Mouse (Mus musculus): Measurements from ENCODE around the gene Tcf20. TPM values are rescaled to one million over a fixed set of nuclear protein-coding genes. Genes with fewer than 3 reads are reported as not detected.
"Not testable (repeated sequence)": the region's sequence is repeated elsewhere in the genome, so short reads cannot be mapped to it uniquely, and the experiment has no call there.

Tcf20 gene
- polyA plus RNA-seq, 1 experiment from 2014 or later = 13.7 TPM

DNA sequence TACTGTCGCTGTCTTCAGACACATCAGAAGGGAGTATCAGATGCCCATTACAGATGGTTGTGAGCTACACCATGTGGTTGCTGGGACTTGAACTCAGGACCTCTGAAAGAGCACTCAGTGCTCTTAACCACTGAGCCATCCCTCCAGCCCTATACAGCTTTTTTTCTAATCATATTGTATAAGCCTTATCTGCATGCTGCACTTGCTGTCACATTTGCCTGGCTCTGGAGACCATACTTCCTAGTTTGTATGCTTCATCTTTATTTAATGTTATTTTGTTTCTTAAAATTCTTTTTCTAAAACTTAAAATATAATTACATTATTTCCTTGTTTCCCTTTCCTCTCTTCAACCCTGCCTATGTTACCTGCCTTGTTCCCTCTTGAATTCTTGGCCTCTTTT lies 115.6 kb downstream of the Tcf20 start:
- H3K4me2 ChIP-seq (replicated peaks) = no peak overlapping the region
- H3K27me3 ChIP-seq = no peaks in the 10 kb centered on the region
- H3K4me1 ChIP-seq = no peaks in the 10 kb centered on the region
- no peak overlapping the region for H3K9ac ChIP-seq (replicated peaks)
- no peak overlapping the region for H3K4me3 ChIP-seq
- no peak overlapping the region for H3K27ac ChIP-seq (replicated peaks)
- H3K36me3 ChIP-seq = no peaks in the 10 kb centered on the region
- ATAC-seq (ENCODE audit: low FRiP score, low read depth) = no peak
- WGBS = 96% methylated on average over 1 of the region's 1 CpGs
- H3K9me3 ChIP-seq = no peaks in the 10 kb centered on the region

DNA sequence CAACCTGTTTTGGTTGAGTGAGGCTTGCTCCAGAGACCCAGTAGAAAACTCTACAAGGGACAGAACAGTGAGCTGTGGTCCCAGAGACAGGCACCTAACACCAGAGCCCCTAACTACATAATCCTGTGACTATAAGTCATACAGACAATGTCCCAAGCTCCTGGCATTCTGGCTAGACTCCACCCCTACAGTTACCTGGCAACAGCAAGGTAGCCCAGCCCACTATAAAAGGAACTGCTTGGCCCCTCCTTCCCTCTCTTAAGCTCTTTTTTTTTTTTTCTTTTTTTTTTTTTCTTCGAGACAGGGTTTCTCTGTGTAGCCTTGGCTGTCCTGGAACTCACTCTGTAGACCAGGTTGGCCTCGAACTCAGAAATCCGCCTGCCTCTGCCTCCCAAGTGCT lies 121.4 kb downstream of the Tcf20 start:
- H3K4me3 ChIP-seq; H3K27ac ChIP-seq (replicated peaks); H3K36me3 ChIP-seq; H3K9me3 ChIP-seq; H3K27me3 ChIP-seq; H3K4me1 ChIP-seq; H3K9ac ChIP-seq (replicated peaks); ATAC-seq (ENCODE audit: low FRiP score, low read depth); H3K4me2 ChIP-seq (replicated peaks): not testable (repeated sequence)
- 96% methylated on average over 3 of the region's 3 CpGs for WGBS

DNA sequence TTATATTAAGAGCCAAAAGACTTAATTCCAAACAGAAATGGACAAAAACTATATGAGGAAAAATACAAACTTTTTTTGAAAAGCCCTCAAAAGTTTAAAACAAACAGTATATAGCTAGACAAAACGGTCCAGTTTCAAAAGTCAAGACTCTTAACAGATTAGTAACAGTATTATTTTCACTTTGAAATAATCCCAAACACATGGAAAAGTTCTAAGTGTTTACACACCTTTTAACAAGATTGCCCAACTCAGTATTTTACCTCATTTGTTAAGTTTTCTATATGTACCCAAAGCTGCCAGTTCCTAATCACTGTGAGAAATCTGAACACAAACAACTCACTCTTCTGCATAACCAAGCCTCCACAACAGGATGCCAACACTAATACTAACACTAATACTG lies 124.0 kb downstream of the Tcf20 start:
- Histone ChIP-seq H3K4me1 (no peaks in the 10 kb centered on the region), H3K9ac (replicated peaks) (no peak overlapping the region), H3K27ac (replicated peaks) (no peak overlapping the region), H3K9me3 (peaks cover 7% of the 10 kb centered on the region), H3K4me2 (replicated peaks) (no peak overlapping the region), H3K4me3 (no peak overlapping the region), H3K27me3 (no peaks in the 10 kb centered on the region), H3K36me3 (no peaks in the 10 kb centered on the region)
- ATAC-seq (ENCODE audit: low FRiP score, low read depth) = no peak
- 85% methylated on average over 1 of the region's 1 CpGs for WGBS

DNA sequence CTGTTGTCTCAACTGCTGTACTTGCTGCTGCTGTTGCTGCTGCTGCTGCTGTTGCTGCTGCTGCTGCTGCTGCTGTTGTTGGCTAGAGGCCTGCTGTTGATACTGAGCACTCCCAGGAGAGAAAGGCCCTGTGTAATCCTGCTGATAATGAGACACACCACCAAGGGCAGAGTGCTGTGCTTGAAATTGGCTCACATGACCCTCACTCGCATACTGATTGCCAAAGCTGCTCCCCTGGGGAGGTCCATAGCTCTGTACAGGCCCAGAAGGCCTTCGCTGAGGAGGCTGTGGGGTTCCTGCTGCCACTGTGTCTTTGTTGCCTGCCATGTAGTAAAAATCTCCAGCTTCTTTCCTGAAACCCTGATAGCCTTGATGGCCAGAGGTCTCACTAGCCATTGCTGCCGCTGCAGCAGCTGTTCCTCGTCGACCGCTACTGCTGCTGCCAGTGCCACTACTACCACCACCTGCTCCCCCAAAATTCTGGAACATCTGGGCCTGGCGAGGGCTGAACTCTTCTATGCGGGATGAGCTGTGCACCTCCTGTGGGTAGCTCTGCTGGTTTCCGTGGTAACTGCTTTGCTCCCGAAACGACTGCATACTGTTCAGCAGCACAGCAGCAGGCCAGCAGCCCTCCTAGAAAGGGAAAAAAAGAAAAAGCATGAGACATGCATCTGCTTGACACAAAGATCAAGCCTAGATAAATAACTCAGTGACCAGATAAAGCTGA lies 130.9 kb downstream of the Tcf20 start:
- Histone ChIP-seq H3K27ac (replicated peaks) (peak overlapping the region; percentile 87), H3K27me3 (no peaks in the 10 kb centered on the region), H3K4me3 (no peak overlapping the region), H3K9ac (replicated peaks) (no peak overlapping the region; the same call in 1 of the 2 replicates), H3K4me1 (peaks cover 21% of the 10 kb centered on the region), H3K9me3 (no peaks in the 10 kb centered on the region), H3K4me2 (replicated peaks) (peak overlapping the region; percentile 12; the same call in 1 of the 2 replicates), H3K36me3 (peaks cover 52% of the 10 kb centered on the region)
- 22% methylated on average over 11 of the region's 11 CpGs for WGBS
- peak; percentile 82 for ATAC-seq (ENCODE audit: low FRiP score, low read depth)

DNA sequence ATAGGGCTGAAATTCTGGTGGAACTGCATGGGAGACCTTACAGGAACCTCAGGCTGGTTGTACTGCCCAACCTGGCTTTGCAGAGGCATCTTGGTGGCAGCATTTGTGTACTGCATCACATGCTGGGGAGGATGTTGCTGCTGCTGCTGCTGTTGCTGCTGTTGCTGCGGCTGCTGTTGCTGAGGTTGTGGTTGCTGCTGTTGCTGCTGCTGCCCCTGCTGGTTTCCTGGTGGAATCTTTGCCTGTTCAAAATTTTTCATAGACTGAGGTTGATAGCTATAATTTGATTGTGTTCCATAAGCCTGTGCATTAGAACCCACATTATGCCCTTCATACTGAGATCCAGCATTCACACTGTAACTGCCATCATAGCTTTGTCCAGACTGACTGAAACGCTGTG lies 131.6 kb downstream of the Tcf20 start:
- Histone ChIP-seq H3K9me3 (no peaks in the 10 kb centered on the region), H3K4me2 (replicated peaks) (no peak overlapping the region), H3K27ac (replicated peaks) (peak overlapping the region; percentile 87), H3K4me3 (no peak overlapping the region), H3K36me3 (peaks cover 59% of the 10 kb centered on the region), H3K27me3 (no peaks in the 10 kb centered on the region), H3K9ac (replicated peaks) (no peak overlapping the region), H3K4me1 (peaks cover 21% of the 10 kb centered on the region)
- 88% methylated on average over 2 of the region's 2 CpGs for WGBS
- ATAC-seq (ENCODE audit: low FRiP score, low read depth) = no peak

DNA sequence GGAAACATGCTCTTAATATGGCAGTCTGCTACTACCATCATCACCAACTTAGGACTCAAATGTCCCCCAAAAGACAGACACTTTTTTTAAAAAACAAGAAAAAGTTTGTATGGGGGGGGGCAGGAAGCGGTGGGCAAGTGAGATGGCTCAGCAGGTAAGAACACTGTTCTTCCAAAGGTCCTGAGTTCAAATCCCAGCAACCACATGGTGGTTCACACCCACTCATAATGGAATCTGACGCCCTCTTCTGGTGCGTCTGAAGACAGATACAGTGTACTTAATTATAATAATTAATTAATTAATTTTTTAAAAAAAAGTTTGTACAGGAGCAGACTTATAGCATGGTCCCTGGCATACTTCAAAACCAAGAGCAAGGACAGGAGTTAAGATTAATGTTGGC lies 148.5 kb downstream of the Tcf20 start:
- no peak for ATAC-seq (ENCODE audit: low FRiP score, low read depth)
- Histone ChIP-seq H3K27me3 (no peaks in the 10 kb centered on the region), H3K9ac (replicated peaks) (no peak overlapping the region), H3K4me2 (replicated peaks) (no peak overlapping the region), H3K4me3 (no peak overlapping the region), H3K4me1 (no peaks in the 10 kb centered on the region), H3K27ac (replicated peaks) (no peak overlapping the region), H3K36me3 (no peaks in the 10 kb centered on the region), H3K9me3 (no peaks in the 10 kb centered on the region)
- WGBS = 93% methylated on average over 3 of the region's 3 CpGs

DNA sequence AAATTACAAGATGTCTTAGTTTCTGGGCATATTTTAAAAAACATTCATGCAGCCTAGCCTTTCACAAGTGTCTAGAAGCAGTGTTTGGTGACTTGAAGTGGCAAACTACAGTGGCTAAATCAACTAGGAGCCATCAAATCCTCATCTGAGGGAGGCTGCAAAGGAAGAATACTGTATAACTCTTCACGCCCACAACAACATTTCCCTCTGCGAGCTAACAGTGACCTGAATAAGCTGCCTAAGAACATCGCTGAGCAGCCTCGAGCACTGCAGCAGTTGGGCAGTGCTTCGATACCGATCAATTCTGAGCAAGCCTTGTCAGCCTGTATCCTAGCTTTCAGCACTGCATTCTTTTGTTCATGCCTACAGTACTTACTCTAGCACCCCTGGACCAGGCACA lies 157.8 kb downstream of the Tcf20 start:
- Histone ChIP-seq H3K27me3 (no peaks in the 10 kb centered on the region), H3K36me3 (0 out of 2 replicates have a peak, but pooled peaks cover 5% of the 10 kb centered on the region), H3K9ac (replicated peaks) (no peak overlapping the region), H3K27ac (replicated peaks) (no peak overlapping the region), H3K9me3 (no peaks in the 10 kb centered on the region), H3K4me3 (no peak overlapping the region), H3K4me2 (replicated peaks) (no peak overlapping the region), H3K4me1 (no peaks in the 10 kb centered on the region)
- WGBS = 89% methylated on average over 6 of the region's 6 CpGs
- ATAC-seq (ENCODE audit: low FRiP score, low read depth) = no peak

DNA sequence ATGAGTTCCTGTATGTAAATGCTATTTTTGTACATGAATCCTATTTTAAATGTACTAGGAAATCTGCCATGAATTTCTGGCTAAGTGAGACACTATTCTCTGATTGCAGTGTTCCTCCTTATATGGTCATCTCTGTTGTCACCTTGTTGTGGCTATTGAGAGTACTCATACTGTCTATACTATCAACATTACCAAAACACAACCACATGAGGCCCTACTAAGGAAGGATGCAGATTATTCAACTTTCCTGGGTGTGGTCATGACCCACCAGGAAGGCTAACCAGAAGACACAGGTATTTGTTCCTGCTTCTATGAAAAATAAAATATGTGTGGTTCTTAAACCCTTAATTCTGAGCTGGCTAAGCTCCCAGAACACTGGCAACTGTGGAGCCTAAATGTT lies 161.8 kb downstream of the Tcf20 start:
- 0 out of 2 replicates have a peak, but pooled peaks cover 5% of the 10 kb centered on the region for H3K4me1 ChIP-seq
- H3K9me3 ChIP-seq = no peaks in the 10 kb centered on the region
- H3K4me3 ChIP-seq = no peak overlapping the region
- H3K27me3 ChIP-seq = no peaks in the 10 kb centered on the region
- H3K9ac ChIP-seq (replicated peaks) = no peak overlapping the region
- ATAC-seq (ENCODE audit: low FRiP score, low read depth) = no peak
- 0 out of 2 replicates have a peak, but pooled peaks cover 8% of the 10 kb centered on the region for H3K36me3 ChIP-seq
- H3K27ac ChIP-seq (replicated peaks) = no peak overlapping the region
- no peak overlapping the region for H3K4me2 ChIP-seq (replicated peaks)

DNA sequence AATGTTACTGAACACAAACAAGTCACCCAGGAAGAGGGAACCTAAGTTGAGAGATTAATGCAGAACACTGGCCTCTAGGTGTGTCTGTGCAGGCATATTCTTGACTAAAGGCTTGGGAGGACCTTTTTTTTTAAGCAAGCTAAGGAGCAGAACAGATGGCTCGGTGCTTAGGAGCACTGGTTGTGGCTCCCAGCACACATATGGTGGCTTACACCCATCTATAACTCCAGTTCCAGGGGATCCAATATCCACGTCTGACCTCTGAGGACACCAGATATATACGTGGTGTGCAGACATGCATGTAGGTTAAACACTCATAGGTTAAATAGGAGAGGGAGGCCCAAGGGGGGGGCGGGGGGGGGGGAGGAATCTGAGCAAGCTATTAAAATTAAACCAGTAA lies 165.3 kb downstream of the Tcf20 start:
- Histone ChIP-seq H3K4me2 (replicated peaks) (no peak overlapping the region), H3K4me3 (no peak overlapping the region), H3K36me3 (0 out of 2 replicates have a peak, but pooled peaks cover 8% of the 10 kb centered on the region), H3K9me3 (no peaks in the 10 kb centered on the region), H3K27me3 (no peaks in the 10 kb centered on the region), H3K27ac (replicated peaks) (no peak overlapping the region), H3K9ac (replicated peaks) (no peak overlapping the region), H3K4me1 (0 out of 2 replicates have a peak, but pooled peaks cover 5% of the 10 kb centered on the region)
- WGBS = 85% methylated on average over 3 of the region's 4 CpGs
- no peak for ATAC-seq (ENCODE audit: low FRiP score, low read depth)

DNA sequence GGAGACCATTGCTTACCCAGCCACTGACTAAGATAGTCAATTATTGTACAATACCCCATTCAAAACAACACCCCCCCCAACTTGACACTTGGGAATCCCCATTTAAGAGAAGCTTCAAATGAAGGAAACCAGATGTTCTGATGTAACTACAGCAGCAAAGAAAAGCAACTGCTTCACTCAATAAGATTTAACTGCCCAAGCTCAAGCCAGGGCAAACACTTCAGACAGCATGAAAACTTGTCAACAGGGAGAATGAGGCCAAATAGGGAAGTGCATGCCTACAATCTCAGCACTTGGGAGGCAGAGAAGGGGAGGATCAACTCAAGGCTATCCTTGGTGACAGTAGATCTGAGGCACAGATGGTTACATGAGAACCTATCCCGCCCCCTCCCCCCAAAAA lies 166.0 kb downstream of the Tcf20 start:
- Histone ChIP-seq H3K36me3 (0 out of 2 replicates have a peak, but pooled peaks cover 8% of the 10 kb centered on the region), H3K27me3 (no peaks in the 10 kb centered on the region), H3K4me1 (0 out of 2 replicates have a peak, but pooled peaks cover 5% of the 10 kb centered on the region), H3K4me2 (replicated peaks) (no peak overlapping the region), H3K4me3 (no peak overlapping the region), H3K9me3 (no peaks in the 10 kb centered on the region), H3K9ac (replicated peaks) (no peak overlapping the region), H3K27ac (replicated peaks) (no peak overlapping the region)
- WGBS = 87% methylated on average over 1 of the region's 1 CpGs
- ATAC-seq (ENCODE audit: low FRiP score, low read depth) = no peak

DNA sequence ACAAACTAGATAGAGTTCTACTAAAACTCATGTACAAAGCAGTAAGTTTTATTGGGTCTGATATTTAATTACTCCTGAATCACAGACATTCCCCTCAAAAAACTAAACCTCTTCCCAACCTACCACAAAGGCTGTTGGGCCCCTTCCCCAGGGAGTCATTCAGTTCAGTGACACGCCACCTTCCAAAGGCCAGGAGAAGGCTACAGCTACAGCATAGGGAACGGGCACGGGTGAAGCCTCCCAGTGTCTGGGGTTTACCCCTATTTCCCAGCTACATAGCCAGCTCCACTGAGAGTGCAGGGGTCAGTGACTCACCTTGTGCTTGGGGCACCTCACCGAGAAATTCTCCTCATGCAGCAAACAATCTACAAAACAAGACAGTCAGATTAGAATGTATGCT lies 172.4 kb downstream of the Tcf20 start:
- H3K27ac ChIP-seq (replicated peaks) = no peak overlapping the region
- no peaks in the 10 kb centered on the region for H3K9me3 ChIP-seq
- H3K36me3 ChIP-seq = peaks cover 9% of the 10 kb centered on the region
- no peaks in the 10 kb centered on the region for H3K27me3 ChIP-seq
- H3K9ac ChIP-seq (replicated peaks) = no peak overlapping the region
- 87% methylated on average over 4 of the region's 4 CpGs for WGBS
- H3K4me1 ChIP-seq = no peaks in the 10 kb centered on the region
- no peak overlapping the region for H3K4me2 ChIP-seq (replicated peaks)
- ATAC-seq (ENCODE audit: low FRiP score, low read depth) = no peak
- no peak overlapping the region for H3K4me3 ChIP-seq

DNA sequence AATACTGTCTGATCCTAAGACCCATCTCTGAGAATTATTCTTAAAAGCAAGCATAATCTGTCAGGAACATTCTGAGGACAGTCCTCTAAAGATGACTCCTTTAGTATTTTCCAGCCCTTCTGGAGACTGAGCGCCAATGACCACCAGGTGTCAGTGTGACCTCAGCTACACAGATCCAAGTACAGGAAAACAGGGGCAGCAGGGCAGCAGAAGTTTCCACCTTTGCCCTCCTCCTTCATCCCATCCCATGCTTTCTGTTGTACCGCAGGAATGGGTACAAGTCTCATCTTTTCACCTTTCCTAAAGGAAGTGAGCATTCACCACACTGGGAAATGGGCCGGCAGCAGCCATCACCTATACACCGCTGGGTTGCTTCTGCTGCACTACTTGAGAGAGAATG lies 172.9 kb downstream of the Tcf20 start:
- H3K27ac ChIP-seq (replicated peaks) = no peak overlapping the region
- H3K4me1 ChIP-seq = peaks cover under 1% of the 10 kb centered on the region; the same call in 1 of the 2 replicates
- ATAC-seq (ENCODE audit: low FRiP score, low read depth) = no peak
- no peak overlapping the region for H3K4me2 ChIP-seq (replicated peaks)
- no peak overlapping the region for H3K9ac ChIP-seq (replicated peaks)
- H3K36me3 ChIP-seq = peaks cover 12% of the 10 kb centered on the region
- WGBS = 66% methylated on average over 4 of the region's 4 CpGs
- H3K9me3 ChIP-seq = no peaks in the 10 kb centered on the region
- no peaks in the 10 kb centered on the region for H3K27me3 ChIP-seq
- no peak overlapping the region for H3K4me3 ChIP-seq

DNA sequence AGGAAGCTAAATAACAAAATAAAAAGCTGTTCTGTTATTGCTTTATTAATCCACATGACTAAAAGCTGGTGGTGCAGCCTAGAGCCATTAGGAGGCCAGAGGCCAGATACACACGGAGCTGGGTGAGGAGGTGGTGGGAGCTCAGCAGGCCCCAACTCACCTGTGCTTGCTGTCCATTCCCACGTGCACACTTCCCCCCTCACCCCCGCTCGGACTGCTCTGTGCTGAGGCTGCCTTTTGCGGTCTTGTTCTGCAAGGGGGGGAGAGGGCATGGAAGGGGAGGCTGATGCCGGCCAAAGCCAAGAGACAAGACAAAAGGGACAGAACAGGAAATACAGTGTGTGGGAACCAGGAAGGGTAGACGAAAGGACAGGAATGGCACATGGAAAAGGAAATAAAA lies 173.4 kb downstream of the Tcf20 start:
- Histone ChIP-seq H3K36me3 (peaks cover 16% of the 10 kb centered on the region), H3K4me2 (replicated peaks) (no peak overlapping the region), H3K9ac (replicated peaks) (no peak overlapping the region), H3K4me3 (no peak overlapping the region), H3K27ac (replicated peaks) (no peak overlapping the region), H3K27me3 (no peaks in the 10 kb centered on the region), H3K4me1 (peaks cover 5% of the 10 kb centered on the region; the same call in 1 of the 2 replicates), H3K9me3 (no peaks in the 10 kb centered on the region)
- ATAC-seq (ENCODE audit: low FRiP score, low read depth) = no peak
- WGBS = 89% methylated on average over 7 of the region's 7 CpGs
